Mouse (Mus musculus): ENCODE results near the gene Zfp119b.

- TF ChIP-seq GATA1 (IDR thresholded peaks at IDR 0.05; ENCODE audit: borderline replicate concordance, low read length) (no peak), CTCF (IDR thresholded peaks at IDR 0.05; ENCODE audit: low read depth, low read length) (no peak), TAL1 (conservative IDR thresholded peaks at IDR 0.05; ENCODE audit: low read depth, low read length) (no peak)
Observed at GRCm38 (mm10) chr17:55952447-55953027, 3.2 kb upstream of the Zfp119b start, which contains the start of gene Ebi3.
